Mouse (Mus musculus) adipocyte (in vitro differentiated cells): ENCODE data around the gene Mon2.

ENCODE experiments used
- DNase-seq: peaks from one replicate; pipeline ENCODE4 v3.0.0-alpha.2; 2016; ENCODE audit warnings: low spot score

Gene Mon2

DNA sequence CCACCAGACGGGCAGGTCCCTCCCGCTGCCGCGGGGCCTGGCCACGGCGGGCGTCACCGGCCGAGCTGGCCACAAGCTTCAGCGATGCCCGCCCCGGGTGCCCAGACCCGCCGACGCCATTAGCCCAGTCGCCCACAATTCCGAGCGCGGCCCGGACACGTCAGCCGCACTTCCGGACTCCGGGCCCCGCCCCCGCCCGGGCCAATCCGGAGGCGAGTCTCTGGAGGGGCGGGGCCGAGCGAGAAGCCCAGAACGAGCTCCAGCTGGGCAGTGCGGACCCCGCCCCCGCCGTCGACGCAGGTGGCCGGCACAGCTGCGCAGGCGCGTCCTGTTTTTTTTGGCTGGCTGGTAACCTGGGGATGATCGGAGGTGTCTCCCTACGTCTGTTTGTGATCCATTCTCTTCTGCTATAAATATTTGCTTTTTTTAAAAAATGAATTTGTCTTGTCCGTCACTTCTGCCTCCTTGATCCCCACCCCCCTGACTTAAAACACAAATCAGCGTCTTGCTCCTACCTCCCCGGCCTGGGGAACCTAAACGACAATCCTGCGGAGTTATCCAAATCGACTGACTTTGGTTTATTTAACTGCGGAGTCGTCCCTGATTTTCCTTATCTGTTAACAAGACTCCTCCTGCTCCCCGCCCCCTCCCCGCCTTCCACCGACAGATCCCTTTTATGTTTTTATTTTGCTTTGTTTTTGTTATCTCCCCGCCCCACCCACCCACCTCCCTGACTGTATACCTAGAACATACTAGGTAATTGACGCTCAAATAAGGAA is at the start of gene Mon2:
TSS of gene Mon2 (minus strand) at position 261 of the 779 bp plus-strand sequence.
- DNase-seq: peak; percentile 95

DNA sequence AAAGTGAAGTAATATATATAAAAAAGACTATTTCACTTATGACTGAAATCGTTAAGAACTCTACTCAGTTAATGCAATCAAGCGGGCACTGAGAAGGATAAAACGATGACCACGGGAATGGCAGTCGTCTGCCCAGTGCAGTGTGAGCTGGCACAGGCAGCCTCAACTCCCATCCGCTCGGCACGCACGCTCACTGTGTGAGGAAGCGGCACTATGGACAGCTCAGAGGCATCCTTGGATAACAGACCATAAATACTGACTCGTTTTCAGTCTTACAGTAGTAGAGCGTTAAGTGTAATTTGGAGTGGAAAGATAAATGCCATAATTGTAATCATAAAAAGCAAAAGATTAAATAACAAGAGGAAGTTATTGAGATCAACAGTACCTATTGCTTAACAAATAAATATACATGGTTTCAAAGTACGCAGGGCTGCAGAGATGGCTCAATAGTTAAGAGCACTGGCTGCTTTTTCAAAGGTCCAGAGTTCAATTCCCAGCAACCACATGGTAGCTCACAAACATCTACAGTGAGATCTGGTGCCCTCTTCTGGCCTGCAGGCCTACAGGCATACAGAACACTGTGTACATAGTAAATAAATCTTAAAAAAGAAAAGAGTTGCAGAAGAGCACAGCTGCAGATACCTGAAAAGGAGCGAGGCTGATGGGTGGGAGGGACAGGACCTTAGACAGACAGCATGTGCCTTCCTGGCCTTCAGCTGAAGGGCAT is 44.5 kb upstream of the Mon2 start:
- peak; percentile 6 for DNase-seq

DNA sequence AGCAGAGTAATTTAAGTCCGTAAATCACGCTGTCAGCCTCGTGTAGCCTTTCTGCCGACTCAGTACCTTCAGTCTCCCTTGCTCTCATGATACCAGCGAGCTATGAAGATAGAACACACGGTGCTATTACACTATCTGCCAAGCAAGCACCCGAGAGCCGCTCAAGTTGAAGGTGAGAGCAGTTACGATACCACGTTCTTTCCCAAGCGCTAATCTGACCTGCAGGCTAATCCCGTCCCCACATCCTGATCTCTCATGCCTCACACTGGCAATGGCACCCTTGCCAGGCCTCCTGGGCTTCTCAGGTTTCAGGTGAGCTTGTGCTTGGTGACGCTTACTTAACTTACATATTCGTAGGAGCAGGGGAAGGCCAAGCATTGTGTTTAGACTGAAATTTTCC is 40.6 kb upstream of the Mon2 start:
- DNase-seq: no peak

DNA sequence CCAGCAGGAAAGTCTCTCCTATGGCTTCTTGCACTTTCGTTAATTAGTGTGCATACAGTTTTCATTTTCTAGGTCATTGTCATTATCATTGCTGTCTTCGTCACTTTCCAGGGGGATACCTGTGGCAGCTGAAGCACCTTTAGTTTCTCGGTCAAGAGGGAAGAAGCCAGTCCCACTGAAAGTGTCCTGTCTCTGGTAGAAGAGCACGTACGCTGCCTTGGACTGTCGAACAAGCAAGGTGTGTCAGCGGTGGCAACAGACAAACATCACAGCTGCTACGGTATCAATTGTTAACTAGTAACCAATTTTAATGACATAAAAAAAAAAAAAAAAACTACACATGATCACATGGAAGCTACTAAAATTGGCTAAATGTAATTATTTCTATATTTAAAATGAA is 37.2 kb upstream of the Mon2 start:
- DNase-seq: no peak

DNA sequence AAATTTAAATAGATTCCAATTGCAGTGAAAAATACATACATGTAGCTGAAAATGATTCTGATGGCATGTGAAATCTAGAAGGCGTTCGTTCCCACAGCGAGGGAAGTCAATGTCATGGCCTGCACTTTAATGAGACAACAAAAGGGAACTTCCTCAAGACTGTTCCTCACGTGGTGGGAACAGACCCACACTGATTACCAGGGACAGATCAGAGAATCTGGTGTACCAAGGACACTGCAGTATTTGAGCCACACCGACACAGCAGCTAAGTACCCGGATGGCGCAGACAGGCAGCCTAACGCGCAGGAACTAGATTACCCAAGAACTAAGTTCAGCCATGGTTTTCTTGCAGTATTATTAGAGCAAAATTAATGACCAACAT is 36.5 kb upstream of the Mon2 start:
- DNase-seq: no peak

DNA sequence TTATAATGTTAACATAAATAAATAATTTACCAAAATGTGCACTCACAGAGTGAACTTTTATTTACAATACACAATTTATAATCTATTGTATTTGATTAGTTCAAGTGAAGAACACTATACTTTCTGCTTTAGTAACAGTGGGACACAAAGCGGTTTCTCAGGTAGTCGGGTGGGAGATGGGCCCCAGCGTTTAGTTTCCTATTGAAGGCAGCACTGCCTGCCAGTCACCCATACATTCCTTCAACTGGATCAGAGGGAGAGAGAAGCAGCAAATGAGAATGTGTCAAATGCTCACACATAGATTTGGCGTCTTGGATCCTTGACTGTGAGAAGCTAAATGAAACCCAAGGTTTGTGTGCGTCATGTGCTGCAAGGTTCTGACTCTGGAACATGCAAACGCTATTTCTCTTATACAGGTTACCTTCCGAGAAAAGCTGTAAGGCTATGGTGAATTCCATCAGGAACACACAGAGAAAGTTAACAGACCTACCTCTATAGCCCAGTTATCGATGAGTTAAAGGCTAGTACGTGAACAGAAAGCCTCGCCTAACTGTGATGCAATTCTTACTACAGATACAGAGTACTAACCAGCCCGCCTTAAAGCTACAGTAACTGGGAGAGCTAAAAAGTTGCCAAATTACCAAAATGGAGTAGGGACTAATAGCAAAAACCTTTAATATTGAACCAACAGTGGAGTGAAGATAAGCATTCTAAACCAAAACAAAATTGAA is 35.9 kb upstream of the Mon2 start:
- no peak for DNase-seq

DNA sequence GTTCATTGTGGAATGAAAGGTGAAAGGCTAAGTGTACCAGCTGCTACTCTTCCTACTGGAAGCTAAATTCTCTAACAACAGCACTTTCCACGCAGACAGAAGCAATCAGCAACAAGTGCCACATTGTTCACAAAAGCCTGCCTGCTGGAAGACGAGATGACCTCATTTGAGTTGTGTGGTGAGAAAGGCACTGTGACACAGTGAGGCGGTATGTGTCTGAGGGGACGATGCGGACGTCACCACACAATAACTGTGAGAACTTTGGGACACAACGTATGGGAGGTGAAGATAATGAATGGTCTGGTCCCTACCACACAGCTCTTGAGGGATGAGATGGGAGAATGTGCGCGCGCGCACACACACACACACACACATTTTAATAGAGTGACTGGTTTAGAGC is 34.2 kb upstream of the Mon2 start:
- DNase-seq: no peak

DNA sequence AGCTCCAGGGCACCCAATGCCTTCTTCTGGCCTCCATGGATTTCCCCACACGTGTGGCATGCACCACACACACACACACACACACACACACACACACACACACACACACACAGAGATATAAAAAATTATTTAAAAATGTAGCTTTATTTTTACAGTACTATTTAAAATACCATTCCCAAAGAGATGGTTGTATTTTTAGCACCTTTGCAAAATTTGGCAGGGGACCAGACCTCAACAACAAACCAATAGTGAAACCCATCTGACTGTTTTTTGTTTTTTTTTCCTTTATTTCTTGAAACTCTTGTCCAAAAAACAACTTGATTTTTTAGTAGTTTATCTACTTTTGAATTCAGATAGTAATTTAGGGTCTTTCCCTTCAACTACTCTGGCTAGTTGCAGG is 32.2 kb upstream of the Mon2 start:
- no peak for DNase-seq

DNA sequence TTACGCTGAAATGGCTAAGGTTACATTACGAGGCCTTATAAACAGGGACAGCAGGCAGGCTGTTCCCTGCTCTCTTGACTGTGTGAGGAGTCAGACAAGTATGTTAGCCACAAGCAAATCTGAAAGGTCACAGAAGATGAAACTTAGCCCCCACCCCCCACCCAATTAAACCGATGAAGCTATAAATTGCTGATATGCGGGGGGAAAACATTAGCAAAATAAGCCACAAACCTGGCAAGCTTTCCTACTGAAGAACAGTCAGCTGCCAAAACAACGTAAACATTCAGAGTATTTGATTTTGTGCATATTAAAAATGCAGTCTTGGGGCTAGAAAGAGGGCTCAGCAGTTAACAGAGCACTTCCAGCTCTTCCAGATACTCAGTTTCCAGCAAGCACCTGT is 31.8 kb upstream of the Mon2 start:
- no peak for DNase-seq

DNA sequence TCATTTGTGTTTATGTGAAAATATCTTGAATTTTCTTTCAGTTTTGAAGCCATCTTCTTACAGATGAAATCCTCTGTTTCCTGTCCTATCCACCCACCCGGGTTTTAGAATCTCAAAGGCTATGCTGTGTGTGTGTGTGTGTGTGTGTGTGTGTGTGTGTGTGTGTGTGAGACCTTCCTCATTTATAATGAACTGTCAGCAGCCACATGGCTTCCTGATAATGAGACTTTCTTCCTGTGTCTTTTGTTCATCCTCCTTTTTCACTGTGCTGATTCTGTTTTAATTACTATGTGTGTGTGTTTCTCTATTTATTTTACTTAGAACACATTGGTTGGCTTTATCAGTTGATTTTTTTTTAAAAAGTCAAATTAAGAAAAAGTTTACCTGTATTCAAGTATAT is 25.0 kb upstream of the Mon2 start:
- no peak for DNase-seq

DNA sequence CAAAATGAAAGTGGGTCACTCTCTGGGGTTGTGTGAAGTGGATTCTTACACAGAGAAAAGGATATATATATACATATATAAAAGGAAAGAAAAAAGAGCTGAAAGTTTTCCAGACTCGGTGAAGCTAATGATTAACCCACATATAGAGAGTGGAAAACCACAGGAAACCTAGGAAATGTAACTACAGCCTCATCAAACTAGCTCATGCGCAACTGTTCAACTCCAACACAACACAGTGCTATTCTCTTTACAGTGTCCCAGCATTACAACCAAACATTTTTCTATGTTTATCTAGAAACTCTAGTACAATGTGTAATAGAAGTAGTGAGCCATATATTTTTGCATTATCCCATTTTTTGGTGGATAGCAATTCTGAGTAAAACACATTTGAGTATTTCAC is 24.3 kb upstream of the Mon2 start:
- DNase-seq: no peak

DNA sequence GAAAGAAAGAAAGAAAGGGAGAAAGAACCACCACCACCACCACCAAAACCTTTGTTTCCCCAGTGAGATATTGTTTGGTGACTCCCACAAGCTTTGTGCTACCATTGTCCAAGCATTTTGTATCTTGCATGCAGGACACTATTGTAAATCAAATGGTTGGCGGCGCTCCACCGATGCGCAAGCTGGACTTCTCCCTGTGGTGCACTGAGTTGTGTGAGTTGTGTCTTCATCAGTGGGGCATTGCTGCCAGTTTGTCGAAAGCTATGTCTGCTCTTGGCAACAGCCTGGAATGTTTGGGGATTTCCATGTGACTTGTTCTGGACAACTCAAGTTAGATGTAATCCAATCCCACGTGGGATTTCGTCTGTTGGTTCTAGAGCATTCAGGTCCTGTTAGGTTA is 18.2 kb upstream of the Mon2 start:
- peak; percentile 37 for DNase-seq

DNA sequence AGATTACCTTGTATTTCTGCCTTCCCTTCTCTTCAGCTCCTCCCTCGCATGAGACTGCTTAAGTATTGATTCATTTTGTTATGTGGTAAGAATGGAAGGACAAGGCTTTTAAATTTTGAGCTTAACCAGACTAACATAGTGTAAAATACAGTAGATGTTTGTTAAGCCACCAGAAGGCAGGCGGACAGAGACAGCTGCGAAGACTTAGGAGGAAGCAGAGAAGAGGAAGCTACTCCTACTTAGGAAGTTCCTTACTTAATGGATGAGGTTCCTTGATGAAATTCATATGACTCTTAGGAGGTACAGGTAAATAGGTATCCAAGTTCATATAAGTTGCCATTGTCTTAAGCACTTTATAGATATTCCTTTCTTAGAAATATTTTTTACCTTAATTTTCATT is 16.3 kb upstream of the Mon2 start:
- DNase-seq: no peak

DNA sequence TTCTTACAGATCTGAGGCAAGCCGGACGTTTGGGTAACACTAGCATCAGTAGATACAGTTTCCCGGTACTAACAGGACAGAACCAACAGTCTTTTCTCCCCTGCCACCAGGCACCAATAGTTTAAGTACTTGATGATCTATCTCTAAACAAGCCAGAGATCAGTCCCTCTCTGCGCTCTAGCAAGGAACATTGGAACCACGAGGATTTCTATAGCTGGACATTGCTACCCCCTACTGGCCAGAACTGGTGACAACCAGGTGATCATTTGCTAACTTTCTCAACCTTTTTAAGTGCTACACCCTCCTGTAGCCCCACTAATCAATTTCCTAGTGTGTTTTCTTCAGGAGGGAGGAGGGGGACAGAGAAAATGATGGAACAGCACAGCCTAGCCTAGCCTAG is 15.4 kb upstream of the Mon2 start:
- peak; percentile 68 for DNase-seq

DNA sequence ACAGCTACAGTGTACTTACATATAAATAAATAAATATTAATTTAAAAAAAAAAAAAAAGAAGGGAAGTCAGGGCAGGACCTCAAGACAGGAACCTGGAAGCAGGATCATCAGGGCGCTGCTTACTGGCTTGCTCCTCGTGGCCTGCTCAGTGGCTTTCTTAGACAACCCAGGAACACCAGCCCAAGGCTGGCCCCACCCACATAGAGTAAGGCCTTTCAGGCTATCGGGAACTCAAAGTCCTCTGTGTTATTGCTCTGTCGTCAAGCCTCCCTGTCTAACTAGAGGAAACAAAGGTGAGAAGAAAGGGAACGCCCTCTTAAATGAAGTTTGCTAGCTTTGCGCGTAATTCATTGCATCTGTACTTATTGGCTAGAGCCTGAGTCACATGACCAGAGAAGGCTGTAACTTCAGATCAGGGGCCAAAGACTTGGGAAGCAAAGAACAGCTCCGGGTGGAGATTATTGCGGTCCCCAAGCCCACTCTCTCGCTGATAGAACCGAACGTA is 13.2 kb upstream of the Mon2 start:
- no peak for DNase-seq

DNA sequence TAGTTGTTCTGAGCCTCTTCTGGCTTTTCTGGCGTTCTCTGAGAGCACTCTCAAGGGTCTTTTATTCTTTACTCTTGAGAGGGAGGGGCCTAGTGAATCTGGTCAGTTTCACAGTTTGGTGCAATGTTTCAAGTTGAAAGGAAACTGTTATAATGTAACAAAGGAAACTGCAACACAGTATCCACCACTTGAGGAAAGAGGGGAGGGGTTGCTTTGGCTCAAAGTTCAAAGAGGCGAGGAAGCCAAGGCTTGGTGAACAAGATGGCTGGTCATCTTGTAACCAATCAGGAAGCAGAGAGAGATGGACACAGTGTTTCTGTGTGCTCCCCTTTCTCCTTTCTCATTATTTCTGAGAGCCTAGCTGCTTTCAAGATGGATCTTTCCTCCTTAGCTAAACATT is 10.5 kb upstream of the Mon2 start:
- DNase-seq: no peak

DNA sequence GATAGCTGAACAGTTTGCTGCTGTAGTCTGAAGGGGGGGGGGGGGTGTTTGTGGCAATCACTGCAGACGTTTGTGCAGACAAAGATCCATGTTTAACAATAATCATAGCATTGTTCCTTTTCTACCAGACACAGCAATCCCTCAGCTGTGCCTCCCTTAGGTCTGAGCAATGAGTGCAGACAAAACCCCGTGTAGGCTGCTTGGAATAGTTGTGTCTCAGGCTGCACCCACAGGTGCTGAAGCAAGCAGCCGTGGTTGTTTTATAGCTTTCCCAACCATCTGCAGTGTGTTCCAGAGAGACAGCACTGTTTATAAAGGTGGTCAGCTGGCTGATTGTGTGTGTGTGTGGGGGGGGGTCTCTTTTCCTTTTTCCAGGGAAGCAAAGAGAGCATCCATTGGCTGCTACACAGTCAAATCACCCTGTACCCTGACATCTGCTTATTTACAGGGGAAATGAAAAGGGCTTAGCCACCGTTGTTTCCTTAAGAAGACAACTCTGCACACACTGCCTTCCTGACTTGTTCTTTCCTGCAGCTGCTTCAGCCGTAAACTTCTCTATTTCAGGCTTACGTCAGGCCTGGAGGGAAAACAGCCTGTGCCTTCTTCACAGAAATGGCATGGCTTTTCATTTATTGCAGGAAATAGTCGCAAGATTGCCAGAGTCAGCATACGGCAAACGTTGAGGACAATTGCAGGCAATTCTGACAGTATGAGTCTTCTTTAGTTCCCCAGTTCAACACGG is 8.8 kb upstream of the Mon2 start:
- no peak for DNase-seq

DNA sequence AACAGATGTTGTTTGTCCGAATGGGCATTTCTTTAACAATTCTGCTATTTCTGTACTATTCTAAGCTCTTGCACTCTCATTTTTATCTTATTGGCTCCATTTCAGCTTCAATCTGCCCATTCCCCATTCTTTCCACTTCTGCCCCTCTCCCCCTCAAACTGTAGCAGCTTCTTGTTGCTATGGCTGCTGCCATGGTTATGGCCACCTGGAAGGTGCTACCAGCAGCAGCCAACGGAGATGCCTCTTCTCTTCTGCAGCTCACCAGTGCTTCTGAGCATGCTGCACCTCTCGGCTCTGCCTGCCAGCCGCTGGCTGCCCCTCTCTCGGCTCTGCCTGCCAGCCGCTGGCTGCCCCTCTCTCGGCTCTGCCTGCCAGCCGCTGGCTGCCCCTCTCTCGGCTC is 8.0 kb upstream of the Mon2 start:
- DNase-seq: no peak

DNA sequence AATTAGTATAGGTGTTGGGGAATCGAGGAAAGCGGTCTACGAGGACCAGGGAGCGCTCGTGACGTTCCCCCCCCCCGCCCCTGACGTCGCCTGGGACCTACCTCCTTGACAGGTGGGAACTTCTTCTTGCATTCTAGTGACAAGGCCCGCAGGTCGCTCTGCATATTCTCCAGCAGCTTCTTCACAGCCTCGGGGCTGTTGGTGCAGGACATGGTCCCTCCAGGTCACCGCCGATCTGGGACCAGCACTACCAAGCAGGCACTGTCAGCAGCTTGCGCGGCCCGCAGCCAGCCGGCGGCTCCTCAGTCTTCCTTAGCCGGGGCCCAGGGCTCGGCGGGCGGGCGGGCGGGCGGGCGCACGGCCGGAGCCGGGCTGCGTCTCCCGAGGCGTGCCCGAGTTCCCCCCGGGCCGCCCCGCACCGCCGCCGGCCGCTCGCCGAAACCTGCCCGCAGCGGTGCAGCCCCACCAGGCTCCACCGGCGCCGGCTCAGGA is 508 bp downstream of the Mon2 start:
- DNase-seq: no peak

DNA sequence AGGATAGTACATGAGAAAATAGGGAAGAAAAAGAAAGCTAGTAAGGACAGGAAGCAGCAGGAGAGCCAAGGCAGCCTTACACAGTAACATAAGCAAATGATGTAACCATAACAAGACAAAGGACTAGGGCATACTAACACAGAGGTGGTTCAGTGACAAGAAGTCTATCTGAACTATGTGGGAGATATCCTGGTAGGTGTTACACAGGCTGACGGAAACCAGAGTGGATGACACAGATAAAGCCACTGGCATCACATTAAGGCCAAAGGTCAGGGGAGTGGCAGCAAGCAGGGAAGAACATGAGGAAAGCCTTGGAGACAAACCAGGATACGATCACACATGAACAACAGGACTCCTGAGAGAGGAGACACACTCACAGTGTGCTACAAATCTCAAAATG is 4.3 kb downstream of the Mon2 start:
- peak; percentile 43 for DNase-seq

DNA sequence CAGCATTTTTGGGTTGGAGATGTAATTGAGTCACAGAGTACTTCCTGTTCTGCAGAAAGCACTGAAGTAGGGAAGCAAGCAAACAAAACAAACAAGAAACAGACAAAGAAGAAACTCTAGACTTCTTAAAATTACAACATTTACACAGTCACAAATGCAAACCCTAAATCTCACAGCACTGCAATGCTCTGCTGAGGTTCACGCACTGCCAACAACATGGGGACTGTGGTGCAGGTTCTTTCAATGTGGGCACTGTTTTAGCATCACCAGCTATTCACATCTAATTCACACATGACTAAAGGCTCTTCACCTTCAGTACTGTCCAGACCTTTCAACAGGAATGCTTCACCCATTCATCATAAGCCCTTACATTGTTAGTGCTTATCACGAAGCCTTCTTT is 13.3 kb downstream of the Mon2 start:
- DNase-seq: no peak

DNA sequence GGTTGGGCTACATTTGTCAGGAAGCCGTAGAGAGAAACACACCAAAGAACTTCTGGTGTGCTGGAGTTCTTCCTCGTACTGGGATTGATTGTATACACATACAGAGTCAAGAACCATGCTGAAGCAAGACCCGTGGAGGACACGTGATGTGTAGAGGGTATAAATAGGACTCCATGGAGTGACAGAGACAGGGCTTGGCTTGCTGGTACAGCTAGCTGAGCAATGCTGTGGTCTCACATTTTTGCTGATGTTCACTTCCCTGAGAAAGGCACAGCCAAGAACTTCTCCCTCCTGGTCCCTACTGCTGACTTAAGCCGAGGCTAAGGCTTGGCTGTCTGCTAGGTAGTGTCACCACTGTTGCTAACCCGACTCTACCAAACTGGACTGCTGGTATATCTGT is 15.5 kb downstream of the Mon2 start:
- no peak for DNase-seq
